In genomic region chr2:158170394-158170793, GRCm38 (mm10) we compare ENCODE assay signal across 22 mouse cellular contexts. TPM values are rescaled to one million over a fixed set of nuclear protein-coding genes. Genes with fewer than 3 reads are reported as not detected.
DNase-seq lines count a peak whose midpoint lies in the region.
"Had no signal": no experiment of that assay in that cellular context is flagged by ENCODE, and none has a peak within 500 bp of the region (broad histone marks: within the 10 kb centered on the region; RNA-seq: fewer than 3 reads in every experiment).

No protein-coding gene starts in this region.

- 0 out of 2 replicates have a peak overlapping the region, but pooled peaks have one; percentile 36 for H3K27ac ChIP-seq in heart, embryonic 10.5 days
- H3K27ac ChIP-seq: forebrain, embryonic 12.5 days; forebrain, embryonic 15.5 days; heart, embryonic 13.5 days; hindbrain, embryonic 14.5 days; hindbrain, postnatal 0 days had no signal

- H3K9me3 ChIP-seq in heart, embryonic 10.5 days, result no peaks in the 10 kb centered on the region
- H3K9me3 ChIP-seq: forebrain, embryonic 12.5 days; forebrain, embryonic 15.5 days had no signal

- H3K27me3 ChIP-seq in heart, embryonic 10.5 days (ENCODE audit: insufficient read depth, poor library complexity, severe bottlenecking), result no peaks in the 10 kb centered on the region
- H3K27me3 ChIP-seq: forebrain, embryonic 12.5 days; forebrain, embryonic 15.5 days; heart, embryonic 13.5 days had no signal

- H3K4me3 ChIP-seq in heart, embryonic 10.5 days, result no peak overlapping the region
- H3K4me3 ChIP-seq: forebrain, embryonic 12.5 days; forebrain, embryonic 15.5 days; heart, embryonic 13.5 days had no signal

- peaks cover 54% of the 10 kb centered on the region for H3K4me1 ChIP-seq in heart, embryonic 10.5 days
- H3K4me1 ChIP-seq: forebrain, embryonic 12.5 days; forebrain, embryonic 15.5 days had no signal

- no peaks in the 10 kb centered on the region for H3K36me3 ChIP-seq in heart, embryonic 10.5 days
- H3K36me3 ChIP-seq: forebrain, embryonic 12.5 days; forebrain, embryonic 15.5 days; heart, embryonic 13.5 days had no signal

- WGBS in heart, embryonic 10.5 days, result 82% methylated on average over 2 of the region's 2 CpGs

- intact Hi-C loops in left cerebral cortex, postnatal 25 days (cut with DNase I), result no loop called here
- intact Hi-C loops in left cerebral cortex, postnatal 14 days (cut with DNase I), result no loop called here

- peak; percentile 38 for DNase-seq in adrenal gland, postnatal 10 days
- DNase-seq in adrenal gland, adult 18-20 months (ENCODE audit: low spot score in 2 of 2), result no peak
- DNase-seq in heart, embryonic 10.5 days (ENCODE audit: low spot score), result no peak
- DNase-seq in heart, adult 9 months (ENCODE audit: low spot score in 2 of 2), result no peak
- peak; percentile 56 for DNase-seq in adrenal gland, postnatal 25 days
- no peak for DNase-seq in left cerebral cortex, postnatal 25 days (ENCODE audit: low spot score in 2 of 2)
- no peak for DNase-seq in left cerebral cortex, postnatal 14 days (ENCODE audit: low spot score in 2 of 2)
- DNase-seq: cerebellum, adult 18-20 months; cerebellum, adult 9-10 months; cerebellum, postnatal 14 days; gastrocnemius, postnatal 14 days; heart, postnatal 14 days; heart, postnatal 4 days; kidney, adult 18-20 months had no signal

RNA-seq across cellular contexts. Expression of gene Tgm2, which starts 24.2 kb away (rescaled TPM):
- total RNA-seq in adrenal gland, postnatal 10 days (2021), result 10 to 100 TPM; 77.2 to 80.0 TPM
- total RNA-seq in adrenal gland, adult 18-20 months (2021), result 10 to 100 TPM; 60.5 to 90.5 TPM
- polyA plus RNA-seq in heart, embryonic 10.5 days (2016; fragmentation: Nextera tagmentation; extraction: Ambion mirVana), result 134 and 256 TPM in 2 replicates
- 33.4 and 33.5 TPM in 2 replicates for total RNA-seq in adrenal gland, postnatal 25 days (2021)
- 1 to 10 TPM; 7.4 to 9.8 TPM for total RNA-seq in left cerebral cortex, postnatal 25 days (2021)
- 1 to 10 TPM; 7.1 to 8.3 TPM for total RNA-seq in left cerebral cortex, postnatal 14 days (2021)

RNA-seq across cellular contexts. Expression of gene D630003M21Rik, which starts 58.6 kb away (rescaled TPM):
- 1 to 10 TPM; 2.6 to 3.3 TPM for total RNA-seq in adrenal gland, postnatal 10 days (2021)
- 1 to 10 TPM; 1.6 to 1.7 TPM for total RNA-seq in adrenal gland, adult 18-20 months (2021)
- 0.73 and 0.91 TPM in 2 replicates for polyA plus RNA-seq in heart, embryonic 10.5 days (2016; fragmentation: Nextera tagmentation; extraction: Ambion mirVana)
- total RNA-seq in adrenal gland, postnatal 25 days (2021), result 1.3 and 2.4 TPM in 2 replicates
- 1 to 10 TPM; 2.9 to 4.0 TPM for total RNA-seq in left cerebral cortex, postnatal 25 days (2021)
- 1 to 10 TPM; 3.8 to 4.8 TPM for total RNA-seq in left cerebral cortex, postnatal 14 days (2021)
- total RNA-seq: MEL had no signal
- polyA plus RNA-seq: CD4-positive, CD25-positive, alpha-beta regulatory T cell, adult 4 months; inflammation-experienced regulatory T-cells, adult 6 months had no signal

Comparison
In these comparisons a context has a peak if more than half of its experiments do, and no peak if none do; other contexts are left out.
1. DNase-seq: peak in adrenal gland, postnatal 10 days (single experiment) and adrenal gland, postnatal 25 days (single experiment); none in adrenal gland, adult 18-20 months (0 of 2), heart, embryonic 10.5 days (single experiment), heart, adult 9 months (0 of 2), left cerebral cortex, postnatal 25 days (0 of 2) and left cerebral cortex, postnatal 14 days (0 of 2).